Mouse (Mus musculus): ENCODE results near the gene Angel1.

Angel1 gene

GRCm38 (mm10) chr12:86701491-86701890 lies 24.8 kb downstream of the Angel1 start:
- DNase-seq (ENCODE audit: low spot score): no peak

- DNase-seq (ENCODE audit: low spot score): no peak
These were observed 25.3 kb downstream of the Angel1 start for GRCm38 (mm10) chr12:86700927-86701310.

- DNase-seq (ENCODE audit: low spot score): peak; percentile 91
These were observed 26.0 kb downstream of the Angel1 start for GRCm38 (mm10) chr12:86699965-86700926.

GRCm38 (mm10) chr12:86698537-86698936 lies 27.7 kb downstream of the Angel1 start:
- DNase-seq (ENCODE audit: low spot score): no peak

GRCm38 (mm10) chr12:86697996-86698395 lies 28.3 kb downstream of the Angel1 start:
- DNase-seq (ENCODE audit: low spot score): no peak

GRCm38 (mm10) chr12:86694441-86694840 lies 31.8 kb downstream of the Angel1 start:
- no peak for DNase-seq (ENCODE audit: low spot score)

- no peak for DNase-seq (ENCODE audit: low spot score)
These were observed 32.9 kb downstream of the Angel1 start for GRCm38 (mm10) chr12:86693389-86693788.

- DNase-seq (ENCODE audit: low spot score): no peak
These were observed 33.5 kb downstream of the Angel1 start for GRCm38 (mm10) chr12:86692471-86693356.

- DNase-seq (ENCODE audit: low spot score): no peak
These were observed 35.4 kb downstream of the Angel1 start for GRCm38 (mm10) chr12:86690700-86691485.

- no peak for DNase-seq (ENCODE audit: low spot score)
These were observed 37.3 kb downstream of the Angel1 start for GRCm38 (mm10) chr12:86688917-86689316.

- no peak for DNase-seq (ENCODE audit: low spot score)
These were observed 38.2 kb downstream of the Angel1 start for GRCm38 (mm10) chr12:86687971-86688573.

GRCm38 (mm10) chr12:86687445-86687955 lies 38.8 kb downstream of the Angel1 start:
- no peak for DNase-seq (ENCODE audit: low spot score)

GRCm38 (mm10) chr12:86686551-86687330 lies 39.5 kb downstream of the Angel1 start:
- no peak for DNase-seq (ENCODE audit: low spot score)

- no peak for DNase-seq (ENCODE audit: low spot score)
These were observed 41.0 kb downstream of the Angel1 start for GRCm38 (mm10) chr12:86685275-86685674.

- no peak for DNase-seq (ENCODE audit: low spot score)
These were observed 42.6 kb downstream of the Angel1 start for GRCm38 (mm10) chr12:86683698-86684097.

- no peak for DNase-seq (ENCODE audit: low spot score)
These were observed 44.1 kb downstream of the Angel1 start for GRCm38 (mm10) chr12:86682178-86682577.

GRCm38 (mm10) chr12:86681626-86682025 lies 44.6 kb downstream of the Angel1 start:
- DNase-seq (ENCODE audit: low spot score): no peak

- no peak for DNase-seq (ENCODE audit: low spot score)
These were observed 45.6 kb downstream of the Angel1 start for GRCm38 (mm10) chr12:86680591-86681193.

GRCm38 (mm10) chr12:86679991-86680491 lies 46.2 kb downstream of the Angel1 start:
- no peak for DNase-seq (ENCODE audit: low spot score)

- DNase-seq (ENCODE audit: low spot score): no peak
These were observed 46.7 kb downstream of the Angel1 start for GRCm38 (mm10) chr12:86679546-86679930.
